Mouse (Mus musculus): ENCODE measurements around the gene 3110070M22Rik.
A peak's percentile ranks its signal among the peaks of the same experiment; 100 is the strongest.
"Not testable (repeated sequence)": the region's sequence is repeated elsewhere in the genome, so short reads cannot be mapped to it uniquely, and the experiment has no call there.

The 3110070M22Rik gene

DNA sequence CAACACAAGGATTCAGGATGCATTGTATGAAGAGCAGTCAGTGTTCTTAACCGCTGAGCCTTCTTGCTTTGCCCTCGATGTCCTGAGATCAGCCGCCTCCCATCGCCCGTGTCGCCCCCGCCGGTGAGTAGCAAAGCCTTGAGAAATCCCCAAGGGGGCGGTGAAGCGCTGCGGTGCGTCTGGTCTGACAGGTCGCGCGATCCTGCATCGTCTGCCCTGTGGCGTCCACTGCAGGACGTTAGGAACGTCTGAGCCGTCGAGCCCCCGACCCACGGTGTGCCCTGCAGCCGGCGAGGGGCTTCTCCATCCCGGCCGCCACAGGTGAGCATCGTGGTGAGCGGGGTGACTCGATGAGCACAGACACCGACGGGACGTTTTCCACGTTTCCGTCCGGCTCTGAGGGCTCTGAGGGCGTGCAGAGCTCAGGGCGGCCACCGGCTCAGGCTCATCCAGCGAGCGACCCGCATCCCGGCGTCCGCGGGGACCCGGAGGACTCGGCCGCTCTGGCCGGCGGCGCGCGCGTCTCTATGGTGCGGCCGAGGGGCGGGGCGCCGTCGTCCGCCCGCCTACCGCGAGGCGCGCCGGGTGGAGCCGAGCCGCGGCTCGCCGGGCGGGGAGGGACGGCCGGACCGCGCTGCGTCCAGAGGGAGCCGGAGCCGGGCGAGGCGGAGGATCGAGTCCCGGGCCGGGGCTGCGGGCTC is at the start of gene 3110070M22Rik, which contains the start of gene Tmem267:
TSS of gene 3110070M22Rik (minus strand) at position 504 of the 701 bp plus-strand sequence.
TSS of gene Tmem267 (plus strand) at position 160 of the 701 bp plus-strand sequence.
- DNase-seq (ENCODE audit: low spot score), result peak; percentile 89

DNA sequence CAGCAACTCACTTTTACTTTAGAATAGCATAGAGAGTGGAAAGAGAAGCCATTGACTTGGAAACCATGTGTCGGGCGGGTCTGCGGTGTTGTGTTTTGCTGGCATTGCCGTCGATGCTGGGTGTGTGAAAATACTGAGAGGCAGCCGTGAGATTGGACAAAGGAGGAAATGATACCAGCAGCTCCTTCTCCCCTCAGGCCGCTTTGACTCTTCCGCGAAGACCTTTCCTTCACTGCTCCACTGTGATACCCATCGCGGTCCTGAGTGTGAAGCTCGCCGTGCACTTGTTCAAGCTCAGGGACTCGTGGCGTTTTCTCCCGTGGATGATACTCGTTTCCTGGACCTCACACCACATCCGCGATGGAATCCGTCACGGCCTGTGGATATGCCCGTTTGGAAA is 6.8 kb upstream of the 3110070M22Rik start:
- DNase-seq (ENCODE audit: low spot score), result not testable (repeated sequence)

DNA sequence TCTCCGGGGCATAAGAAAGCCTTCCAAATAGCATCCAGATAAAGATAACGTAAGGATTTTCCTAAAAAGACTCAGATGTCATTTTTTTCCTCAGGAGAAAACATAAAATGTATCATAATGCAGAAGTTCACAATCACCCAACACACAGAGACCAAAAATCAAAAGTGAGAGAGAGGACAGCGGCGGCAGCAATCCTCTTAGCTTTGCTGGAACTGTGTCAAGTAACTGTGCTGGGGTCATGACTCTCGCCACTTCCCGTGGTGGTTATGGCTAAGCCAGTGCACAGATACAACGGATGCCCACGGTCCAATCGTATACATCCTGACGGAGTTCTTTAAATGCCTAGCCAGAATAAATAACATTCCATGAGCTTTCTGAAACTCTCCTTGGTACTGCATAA is 3.9 kb upstream of the 3110070M22Rik start:
- DNase-seq (ENCODE audit: low spot score), result not testable (repeated sequence)

DNA sequence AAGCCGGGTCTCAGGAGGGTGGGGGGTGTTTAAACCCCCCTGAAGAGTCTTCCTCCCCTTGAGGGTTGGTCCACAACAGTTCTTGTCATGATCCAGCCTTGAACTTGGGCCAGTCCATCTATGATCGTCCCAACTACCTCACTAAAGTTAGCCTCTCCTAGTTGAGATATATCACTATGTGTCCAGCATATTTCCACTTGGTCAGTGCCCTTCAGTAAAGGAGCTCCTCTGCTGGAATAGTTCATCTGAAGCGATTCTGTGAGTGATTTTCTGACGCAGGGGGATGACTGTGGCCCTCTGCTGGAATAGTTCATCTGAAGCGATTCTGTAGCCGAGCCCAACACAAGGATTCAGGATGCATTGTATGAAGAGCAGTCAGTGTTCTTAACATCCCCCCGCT is 829 bp downstream of the 3110070M22Rik start:
- no peak for DNase-seq (ENCODE audit: low spot score)

DNA sequence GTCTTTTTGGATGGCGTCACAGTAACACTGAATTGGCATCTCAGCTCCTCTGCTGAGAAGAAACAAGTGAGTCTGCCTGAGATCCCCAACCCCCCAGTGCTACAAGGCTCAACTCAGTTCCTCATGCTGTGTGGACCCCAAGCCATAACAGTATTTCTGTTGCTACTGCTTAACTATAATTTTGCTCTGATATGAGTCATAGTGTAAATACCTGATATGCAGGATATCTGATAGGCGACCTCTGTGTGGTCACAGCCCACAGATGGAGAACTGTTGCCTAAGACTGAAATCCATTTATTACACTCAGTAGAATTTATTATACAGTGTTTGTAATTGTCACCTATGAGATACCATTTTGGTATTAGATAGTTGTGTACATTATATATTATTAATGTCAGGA is 10.4 kb downstream of the 3110070M22Rik start:
- DNase-seq (ENCODE audit: low spot score), result no peak

DNA sequence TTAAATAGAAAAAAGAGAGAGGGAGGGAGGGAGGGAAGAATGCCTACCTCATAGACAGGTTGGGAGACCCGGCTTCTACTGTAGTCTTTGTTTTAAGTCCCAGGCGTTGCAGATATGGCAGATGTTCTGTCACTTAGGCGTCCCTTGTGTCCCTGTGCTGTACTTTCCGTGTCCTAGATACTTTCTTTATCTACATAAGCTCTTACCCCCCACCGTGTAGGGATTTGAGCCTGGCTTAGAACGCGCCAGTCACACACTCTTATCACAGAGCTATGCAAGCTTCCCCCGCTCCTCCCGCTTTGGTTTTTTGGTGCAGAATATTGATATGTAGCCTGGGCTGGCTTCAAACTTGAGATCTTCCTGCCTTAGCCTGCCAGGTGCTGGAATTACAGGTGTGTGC is 11.6 kb downstream of the 3110070M22Rik start:
- no peak for DNase-seq (ENCODE audit: low spot score)

DNA sequence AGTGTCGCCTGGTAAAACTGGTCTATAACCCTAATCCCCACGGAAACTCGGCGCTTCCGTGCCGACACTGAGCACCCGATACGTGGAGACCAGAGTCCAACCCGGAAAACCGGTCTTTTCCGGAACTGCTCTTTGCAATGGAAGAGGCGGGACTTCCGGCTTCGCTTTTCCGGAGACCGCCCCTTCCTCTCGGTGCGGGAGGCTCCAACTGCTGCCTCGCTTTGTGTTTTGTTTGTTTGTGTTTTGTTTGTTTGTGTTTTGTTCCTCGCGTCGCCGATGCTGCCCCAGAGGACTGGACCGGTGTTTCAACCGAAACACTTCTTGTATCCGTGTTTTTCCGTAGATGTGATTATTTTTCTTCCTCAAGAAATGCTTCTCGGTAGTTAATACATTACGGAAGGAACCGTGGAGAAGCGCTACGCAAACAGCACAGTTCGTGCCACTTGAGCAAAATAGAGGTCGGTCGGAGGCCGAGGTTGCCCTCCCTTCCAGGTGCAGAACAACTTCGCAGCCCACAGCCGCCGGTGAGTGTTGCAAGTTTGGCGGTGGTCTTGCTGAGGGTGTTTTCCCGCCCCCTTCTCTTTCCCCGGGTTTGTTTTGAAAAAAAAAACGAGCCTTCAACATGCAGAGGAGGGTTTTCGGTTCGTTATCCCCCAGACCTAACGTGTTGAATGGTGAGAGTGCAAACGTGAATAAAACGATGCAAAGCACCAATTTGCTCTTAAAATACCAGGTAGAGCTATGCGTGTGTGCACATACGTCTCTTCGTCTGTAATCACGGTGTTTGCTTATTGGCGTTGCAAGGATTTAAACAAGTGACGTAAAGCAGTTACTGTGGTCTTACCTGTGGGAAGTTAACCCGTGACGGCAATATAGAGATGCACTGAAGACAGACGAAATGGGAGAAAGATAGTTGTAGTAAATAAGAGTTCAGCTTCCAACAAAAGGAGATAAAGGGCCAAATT is 25.3 kb downstream of the 3110070M22Rik start, which contains the start of gene 4833420G17Rik:
TSS of gene 4833420G17Rik (plus strand) at position 173 of the 965 bp plus-strand sequence.
- peak; percentile 97 for DNase-seq (ENCODE audit: low spot score)

DNA sequence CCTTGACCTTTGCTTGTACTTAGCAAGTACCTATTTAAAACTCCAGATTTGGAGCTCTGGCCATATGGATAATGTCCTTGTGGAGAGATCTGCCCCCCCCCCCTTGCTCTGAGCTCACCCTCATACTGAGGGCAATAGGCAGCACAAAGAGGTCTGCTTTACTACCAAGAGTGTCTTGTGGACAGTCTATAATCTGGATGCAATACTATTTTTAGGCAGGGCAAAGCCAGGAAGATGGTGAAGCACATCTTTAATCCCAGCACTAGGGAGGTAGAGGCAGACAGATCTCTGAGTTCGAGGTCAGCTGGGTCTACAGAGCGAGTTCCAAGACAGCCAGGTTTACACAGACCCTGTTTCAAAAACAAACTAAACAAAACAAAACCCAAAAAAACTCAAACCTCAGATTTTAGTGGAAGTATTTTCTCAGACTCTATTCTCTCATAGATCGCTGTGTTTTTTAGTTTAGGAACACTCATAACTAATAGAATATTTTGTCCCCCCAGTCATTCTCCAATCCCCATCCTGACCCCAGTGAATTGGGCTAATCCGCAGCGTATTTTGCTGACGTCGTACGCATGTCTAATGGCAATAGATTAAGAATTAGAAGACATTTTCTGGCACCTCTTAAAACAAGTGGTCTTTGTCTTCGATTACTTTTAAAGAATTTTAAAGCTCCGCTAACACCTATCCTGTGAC is 26.1 kb downstream of the 3110070M22Rik start:
- DNase-seq (ENCODE audit: low spot score), result peak; percentile 9

DNA sequence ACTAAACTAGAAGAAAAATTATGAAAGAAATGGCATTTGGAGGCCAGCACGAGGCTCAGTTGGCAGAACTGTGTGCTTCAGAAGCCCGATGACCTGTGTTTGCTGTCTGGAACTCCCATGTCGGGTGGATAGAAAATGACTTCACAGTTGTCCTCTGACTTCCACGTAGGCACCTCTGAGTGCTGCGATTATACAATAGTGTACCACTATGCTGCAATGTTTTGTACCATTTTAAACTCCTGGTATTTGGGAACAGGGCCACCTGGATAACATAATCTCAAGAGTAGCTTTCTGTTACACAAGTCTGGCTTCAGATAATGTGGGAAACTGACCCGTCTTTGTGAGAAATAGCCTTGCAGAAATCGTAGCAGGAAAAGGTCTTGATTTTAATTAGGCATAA is 31.8 kb downstream of the 3110070M22Rik start:
- DNase-seq (ENCODE audit: low spot score), result no peak

DNA sequence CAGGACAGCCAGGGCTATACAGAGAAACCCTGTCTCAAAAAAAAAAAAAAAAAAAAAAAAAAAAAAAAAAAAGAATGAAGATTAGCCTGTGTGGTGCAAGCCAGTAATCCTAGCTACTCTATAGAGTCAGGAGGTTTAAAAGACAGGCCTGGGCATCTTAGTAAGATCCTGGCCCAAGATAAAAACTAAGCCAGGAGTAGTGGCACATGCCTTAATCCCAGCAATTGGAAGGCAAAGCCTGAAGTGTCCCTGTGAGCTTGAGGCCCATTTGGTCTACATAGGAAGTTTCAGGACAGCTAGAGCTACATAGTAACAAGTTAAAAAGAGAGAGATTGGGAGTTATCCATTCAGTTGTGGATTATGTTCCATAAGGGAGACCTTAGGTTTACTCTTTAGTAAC is 33.1 kb downstream of the 3110070M22Rik start:
- DNase-seq (ENCODE audit: low spot score), result no peak

DNA sequence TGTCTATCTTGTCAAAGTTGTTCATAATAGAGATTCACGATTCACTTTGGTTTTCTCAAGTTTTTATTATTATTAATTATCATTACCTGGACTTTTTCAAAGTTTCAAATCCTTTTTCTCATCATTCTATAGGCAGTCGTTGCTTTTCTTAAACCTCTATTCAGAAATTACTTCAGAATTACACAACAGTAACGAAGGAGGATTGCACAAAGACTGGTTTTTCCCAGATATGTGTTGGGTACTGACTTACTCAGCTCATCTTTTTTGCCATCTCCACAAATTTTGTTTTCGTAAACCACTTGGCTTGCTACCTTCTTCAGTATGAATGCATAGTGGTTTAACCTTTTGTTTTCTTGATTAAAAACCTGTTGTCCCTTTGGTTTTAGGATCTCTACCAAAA is 34.6 kb downstream of the 3110070M22Rik start:
- DNase-seq (ENCODE audit: low spot score), result no peak

DNA sequence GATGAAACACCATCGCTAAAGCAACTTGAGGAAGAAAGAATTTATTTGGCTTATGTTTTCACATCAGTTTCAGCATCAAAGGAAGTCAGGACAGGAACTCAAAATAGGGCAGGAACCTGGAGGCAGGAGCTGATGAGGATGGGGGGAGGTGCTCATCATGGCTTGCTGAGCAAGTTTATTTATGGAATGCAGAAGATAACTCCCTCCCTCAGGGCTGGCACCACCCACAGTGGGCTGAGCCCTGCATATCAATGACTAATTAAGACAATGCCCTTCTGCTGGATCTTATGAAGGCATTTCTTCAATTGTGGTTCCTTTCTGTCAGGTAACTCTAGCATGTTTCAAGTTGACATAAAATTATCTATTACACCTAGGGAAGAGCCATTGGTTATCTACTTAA is 45.9 kb downstream of the 3110070M22Rik start:
- no peak for DNase-seq (ENCODE audit: low spot score)

Measured in embryo, embryonic 10.5 days (tissue).